Mouse (Mus musculus) stomach, postnatal 0 days (tissue): ENCODE results near the gene Lta. TPM values are rescaled to one million over a fixed set of nuclear protein-coding genes. Genes with fewer than 3 reads are reported as not detected.

Experiments used
- ATAC-seq: fragments of 200-750 bp; cut with Nextera tagmentation; 2 replicates; pipeline ENCODE4 v1.8.0; 2017; ENCODE audit not compliant: low FRiP score, low TSS enrichment
- DNase-seq: peaks from one replicate; pipeline ENCODE4 v3.0.0-alpha.2; 2016; ENCODE audit warnings: low spot score
- H3K27ac ChIP-seq: fragments of 300-500 bp; sonication (generic); replicated peaks from 2 replicates; pipeline ENCODE4 v1.5.1; 2014; ENCODE audit warnings: mild to moderate bottlenecking, control low read depth
- H3K27me3 ChIP-seq: fragments of 300-500 bp; sonication (generic); 2 replicates; pipeline ENCODE4 v1.6.1; 2014; ENCODE audit warnings: low read length; ENCODE audit not compliant: control insufficient read depth, insufficient read depth
- H3K36me3 ChIP-seq: fragments of 300-500 bp; sonication (generic); 2 replicates; pipeline ENCODE4 v1.6.1; 2014; ENCODE audit warnings: low read length, mixed read lengths; ENCODE audit not compliant: control insufficient read depth, insufficient read depth
- H3K4me1 ChIP-seq: fragments of 300-500 bp; sonication (generic); replicated peaks from 2 replicates; pipeline ENCODE4 v1.6.1; 2014; ENCODE audit warnings: antibody characterized with exemption; ENCODE audit not compliant: control insufficient read depth, insufficient read depth
- H3K4me2 ChIP-seq: fragments of 300-500 bp; sonication (generic); replicated peaks from 2 replicates; pipeline ENCODE4 v1.6.1; 2014; ENCODE audit warnings: low read depth, mild to moderate bottlenecking, control low read depth, moderate library complexity
- H3K4me3 ChIP-seq: fragments of 300-500 bp; sonication (generic); 2 replicates; pipeline ENCODE4 v1.5.1; 2014; ENCODE audit warnings: low read depth, low read length, control low read depth
- H3K9ac ChIP-seq: fragments of 300-500 bp; sonication (generic); 2 replicates; pipeline ENCODE4 v1.6.1; 2014; ENCODE audit warnings: mild to moderate bottlenecking, low read length, control low read depth, mixed read lengths
- H3K9me3 ChIP-seq: fragments of 300-500 bp; sonication (generic); 2 replicates; pipeline ENCODE4 v1.6.1; 2016; ENCODE audit warnings: low read length; ENCODE audit not compliant: control insufficient read depth
- CTCF ChIP-seq: IDR thresholded peaks from 2 replicates; pipeline ENCODE4 v1.5.1; 2016; ENCODE audit warnings: antibody characterized with exemption, low read depth, mild to moderate bottlenecking, moderate library complexity
- EP300 ChIP-seq: optimal IDR thresholded peaks from 2 replicates; pipeline ENCODE3; 2016; ENCODE audit warnings: antibody characterized with exemption
- WGBS: fragments of 180-500 bp; shearing (Covaris S2); extraction: QIAGEN DNeasy Blood & Tissue Kit; methylation state at CpG from one replicate; pipeline ENCODE4 v1.1.7; 2014; 5-methylcytosine and 5-hydroxymethylcytosine counted together
- polyA plus RNA-seq: library from polyadenylated mRNA; unstranded; fragments of >200 nt; fragmentation: Nextera tagmentation; extraction: Ambion mirVana; gene quantifications from 2 replicates; pipeline ENCODE4 v1.2.1, GENCODE M21; 2015

Lta gene
- polyA plus RNA-seq, 1 experiment from 2014 or later, result 0.11 TPM

- H3K36me3 ChIP-seq, result peaks cover 46% of the 10 kb centered on the region
Measured at GRCm38 (mm10) chr17:35245731-35246623, 40.8 kb upstream of the Lta start.

GRCm38 (mm10) chr17:35244999-35245398 lies 39.8 kb upstream of the Lta start:
- peaks cover 7% of the 10 kb centered on the region for H3K4me1 ChIP-seq

More at GRCm38 (mm10) chr17:35245731-35246623, 40.8 kb upstream of the Lta start:
- Histone ChIP-seq H3K9ac (no peak overlapping the region), H3K4me3 (no peak overlapping the region), H3K4me2 (no peak overlapping the region), H3K9me3 (no peaks in the 10 kb centered on the region), H3K27me3 (no peaks in the 10 kb centered on the region), H3K4me1 (peaks cover 4% of the 10 kb centered on the region), H3K27ac (no peak overlapping the region)
- DNase-seq, result no peak
- no peak for ATAC-seq
- WGBS, result 71% methylated on average over 15 of the region's 15 CpGs
- TF ChIP-seq EP300, result no peak
- peak; percentile 68 for TF ChIP-seq CTCF

GRCm38 (mm10) chr17:35243086-35243485 lies 37.9 kb upstream of the Lta start:
- peaks cover 7% of the 10 kb centered on the region for H3K4me1 ChIP-seq
- peak overlapping the region; percentile 100 for H3K27ac ChIP-seq
- no peaks in the 10 kb centered on the region for H3K27me3 ChIP-seq
- under 1% methylated on average over 16 of the region's 16 CpGs for WGBS
- peak overlapping the region; percentile 83 for H3K4me2 ChIP-seq
- peak overlapping the region; percentile 82 for H3K4me3 ChIP-seq
- H3K36me3 ChIP-seq, result peaks cover 26% of the 10 kb centered on the region
- ATAC-seq, result no peak
- H3K9me3 ChIP-seq, result no peaks in the 10 kb centered on the region
- peak overlapping the region; percentile 98 for H3K9ac ChIP-seq
- peak; percentile 55 for DNase-seq
- TF ChIP-seq EP300, result no peak
- peak; percentile 54 for TF ChIP-seq CTCF

More at GRCm38 (mm10) chr17:35244999-35245398, 39.8 kb upstream of the Lta start:
- DNase-seq (no peak), ATAC-seq (no peak)
- Histone ChIP-seq H3K27me3 (no peaks in the 10 kb centered on the region), H3K4me2 (no peak overlapping the region), H3K36me3 (peaks cover 42% of the 10 kb centered on the region), H3K9me3 (no peaks in the 10 kb centered on the region), H3K27ac (no peak overlapping the region), H3K4me3 (no peak overlapping the region), H3K9ac (no peak overlapping the region)
- no peak for TF ChIP-seq EP300
- TF ChIP-seq CTCF, result no peak
- WGBS, result 73% methylated on average over 2 of the region's 2 CpGs

GRCm38 (mm10) chr17:35242015-35242941 lies 37.1 kb upstream of the Lta start:
- no peaks in the 10 kb centered on the region for H3K9me3 ChIP-seq
- H3K27me3 ChIP-seq, result no peaks in the 10 kb centered on the region
- peak overlapping the region; percentile 100 for H3K27ac ChIP-seq
- peak; percentile 64 for DNase-seq
- TF ChIP-seq EP300, result no peak
- peak; percentile 28; the same call in 1 of the 2 replicates for TF ChIP-seq CTCF
- under 1% methylated on average over 55 of the region's 55 CpGs for WGBS
- H3K4me3 ChIP-seq, result peak overlapping the region; percentile 82
- peak; percentile 53 for ATAC-seq
- H3K4me1 ChIP-seq, result peaks cover 7% of the 10 kb centered on the region
- peak overlapping the region; percentile 98 for H3K9ac ChIP-seq
- peak overlapping the region; percentile 83 for H3K4me2 ChIP-seq
- peaks cover 23% of the 10 kb centered on the region for H3K36me3 ChIP-seq

- WGBS, result under 1% methylated on average over 65 of the region's 69 CpGs
- H3K4me3 ChIP-seq, result peak within 1 kb of the TSS; percentile 82
- H3K27ac ChIP-seq, result peak within 1 kb of the TSS; percentile 100
- no peaks in the 10 kb centered on the region for H3K27me3 ChIP-seq
- peak; percentile 86 for ATAC-seq
- peak within 1 kb of the TSS; percentile 98 for H3K9ac ChIP-seq
- peak; percentile 44 for TF ChIP-seq CTCF
- TF ChIP-seq EP300, result peak; percentile 94
- H3K4me1 ChIP-seq, result peaks cover 7% of the 10 kb centered on the region
- no peaks in the 10 kb centered on the region for H3K9me3 ChIP-seq
- H3K4me2 ChIP-seq, result peak within 1 kb of the TSS; percentile 83
- H3K36me3 ChIP-seq, result peaks cover 15% of the 10 kb centered on the region
- DNase-seq, result peak; percentile 96
Measured at GRCm38 (mm10) chr17:35241305-35242014, 36.3 kb upstream of the Lta start, which contains the start of gene Ddx39b. Gene Ddx39b (plus strand): TSS chr17:35241746.
